Mouse (Mus musculus): ENCODE results near the gene Spire2. TPM values are rescaled to one million over a fixed set of nuclear protein-coding genes. Genes with fewer than 3 reads are reported as not detected.
"Not testable (repeated sequence)": the region's sequence is repeated elsewhere in the genome, so short reads cannot be mapped to it uniquely, and the experiment has no call there.

Spire2 gene
- polyA plus RNA-seq, 2 experiments from 2014 or later, result not detected

DNA sequence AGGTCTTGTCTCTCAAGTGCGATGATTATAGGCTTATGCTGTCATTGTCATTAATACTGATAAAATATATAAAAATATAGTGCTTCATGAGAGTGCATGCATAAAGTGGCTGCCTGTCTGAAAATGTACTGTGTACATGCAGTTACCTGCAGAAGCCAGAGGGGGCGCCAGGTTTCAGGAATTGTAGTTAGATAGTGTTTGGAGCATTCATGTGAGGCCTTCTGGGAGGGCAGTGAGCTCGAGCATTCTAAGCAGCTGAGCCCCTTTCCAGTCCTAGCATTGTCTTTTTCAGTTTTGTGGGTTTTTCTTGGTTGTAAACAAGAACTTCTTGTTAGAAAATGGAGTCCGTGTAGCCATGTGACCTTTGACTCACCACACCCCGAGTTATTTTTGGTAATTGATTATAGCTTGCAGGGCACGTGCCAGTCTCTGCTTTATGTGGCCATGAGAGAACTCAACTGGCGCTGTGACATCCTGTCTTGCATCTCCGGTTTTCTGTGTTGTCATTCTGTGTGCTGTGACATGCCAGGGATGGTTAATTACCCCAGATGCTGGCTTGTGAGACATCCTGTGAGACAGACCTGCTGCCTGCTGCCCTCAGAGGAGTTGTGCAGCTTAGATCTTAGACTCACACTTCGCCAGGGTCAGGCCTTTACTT, 52.5 kb downstream of the Spire2 start:
- peak; percentile 88 for ATAC-seq

GRCm38 (mm10) chr8:123387041-123387440, 54.5 kb downstream of the Spire2 start:
- ATAC-seq, result no peak

DNA sequence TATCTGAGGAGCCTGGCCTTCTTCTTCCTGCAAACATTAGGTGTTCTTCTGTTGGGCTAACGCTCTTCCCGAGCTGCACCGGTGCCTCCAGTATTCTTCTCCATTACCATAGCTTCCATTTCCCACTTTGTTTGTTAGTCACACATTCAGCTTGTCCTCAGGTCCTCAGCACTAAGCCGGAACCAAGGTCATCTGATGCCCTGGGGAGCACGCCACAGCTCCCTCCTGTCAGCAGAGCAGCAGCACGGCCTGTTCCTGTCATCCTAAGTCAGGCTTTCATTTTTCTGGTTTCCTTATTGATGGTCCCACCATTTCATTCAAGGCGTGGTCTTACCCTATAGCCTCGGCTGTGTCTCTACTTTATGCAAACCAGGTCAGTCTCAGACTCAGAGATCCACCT, 55.3 kb downstream of the Spire2 start:
- no peak for ATAC-seq

- no peak for ATAC-seq
These were observed 56.5 kb downstream of the Spire2 start for GRCm38 (mm10) chr8:123389026-123389425.

GRCm38 (mm10) chr8:123398308-123398707, 65.8 kb downstream of the Spire2 start:
- ATAC-seq, result no peak

- ATAC-seq, result no peak
These were observed 69.4 kb downstream of the Spire2 start for GRCm38 (mm10) chr8:123401936-123402335.

GRCm38 (mm10) chr8:123402730-123403326, 70.3 kb downstream of the Spire2 start:
- ATAC-seq, result no peak

DNA sequence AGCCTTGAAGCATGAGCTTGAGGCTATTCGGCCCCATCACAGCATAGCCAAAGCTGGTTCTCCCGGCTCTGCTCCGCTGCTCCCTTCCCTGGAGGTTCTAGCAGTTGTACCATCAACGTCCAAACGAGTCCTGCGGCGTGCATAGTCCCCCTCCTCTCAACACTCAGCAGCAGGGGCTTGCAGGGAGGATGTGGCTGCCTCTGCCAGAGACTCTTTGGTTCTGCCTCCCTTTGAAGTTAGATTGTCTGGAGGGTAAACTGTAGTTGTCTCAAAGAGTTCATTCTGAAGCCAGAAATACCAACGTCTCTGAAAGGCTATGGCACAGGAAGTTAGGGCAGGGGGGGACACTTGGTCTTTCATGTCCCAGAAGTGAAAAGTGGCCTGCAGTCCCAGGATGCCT, 72.0 kb downstream of the Spire2 start:
- ATAC-seq, result peak; percentile 75

- ATAC-seq, result peak; percentile 46
These were observed 74.3 kb downstream of the Spire2 start, which contains the start of gene Mc1r for GRCm38 (mm10) chr8:123406786-123407185. TSS of gene Mc1r (plus strand) at chr8:123407107.

DNA sequence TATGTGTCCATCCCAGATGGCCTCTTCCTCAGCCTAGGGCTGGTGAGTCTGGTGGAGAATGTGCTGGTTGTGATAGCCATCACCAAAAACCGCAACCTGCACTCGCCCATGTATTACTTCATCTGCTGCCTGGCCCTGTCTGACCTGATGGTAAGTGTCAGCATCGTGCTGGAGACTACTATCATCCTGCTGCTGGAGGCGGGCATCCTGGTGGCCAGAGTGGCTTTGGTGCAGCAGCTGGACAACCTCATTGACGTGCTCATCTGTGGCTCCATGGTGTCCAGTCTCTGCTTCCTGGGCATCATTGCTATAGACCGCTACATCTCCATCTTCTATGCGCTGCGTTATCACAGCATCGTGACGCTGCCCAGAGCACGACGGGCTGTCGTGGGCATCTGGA, 75.1 kb downstream of the Spire2 start:
- no peak for ATAC-seq

DNA sequence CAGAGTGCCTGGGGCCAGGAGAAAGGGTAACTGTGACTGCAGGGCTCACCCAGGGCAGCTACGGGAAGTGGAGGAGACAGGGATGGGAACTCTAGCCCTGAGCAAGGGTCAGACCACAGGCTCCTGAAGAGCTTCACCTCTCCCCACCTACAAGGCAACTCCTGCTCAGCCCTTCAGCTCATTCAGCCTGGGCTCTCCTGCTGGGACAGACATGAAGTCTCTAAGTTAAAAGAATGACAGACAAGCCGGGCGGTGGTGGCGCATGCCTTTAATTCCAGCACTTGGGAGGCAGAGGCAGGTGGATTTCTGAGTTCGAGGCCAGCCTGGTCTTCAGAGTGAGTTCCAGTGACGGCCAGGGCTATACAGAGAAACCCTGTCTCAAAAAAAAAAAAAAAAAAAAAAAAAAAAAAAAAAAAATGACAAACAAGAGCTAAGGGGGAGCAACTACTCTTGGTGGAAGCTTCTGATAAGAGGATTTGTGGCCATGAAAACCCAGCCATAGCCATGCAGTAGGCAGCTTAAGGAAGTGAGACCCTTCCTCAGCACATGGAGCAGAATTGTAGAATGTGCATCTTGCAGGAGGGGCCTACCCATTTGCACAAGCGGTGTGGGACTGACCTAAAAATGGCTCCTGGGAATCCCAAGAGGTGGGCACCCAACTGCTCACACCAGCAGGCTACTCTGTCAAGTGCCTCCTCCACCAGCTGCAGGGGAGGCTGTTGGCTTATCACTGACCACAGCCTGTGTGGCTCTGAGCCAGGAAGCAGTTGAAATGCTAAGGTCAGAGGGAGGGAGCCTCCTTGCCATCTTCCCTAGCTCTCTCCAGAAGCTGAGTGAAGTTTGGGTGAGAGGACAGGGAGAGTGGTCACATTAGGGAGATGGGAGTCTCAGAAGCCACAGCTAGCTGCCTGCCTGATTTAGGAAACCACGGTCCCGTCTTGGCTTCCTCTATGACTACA, 76.4 kb downstream of the Spire2 start:
- ATAC-seq, result no peak

DNA sequence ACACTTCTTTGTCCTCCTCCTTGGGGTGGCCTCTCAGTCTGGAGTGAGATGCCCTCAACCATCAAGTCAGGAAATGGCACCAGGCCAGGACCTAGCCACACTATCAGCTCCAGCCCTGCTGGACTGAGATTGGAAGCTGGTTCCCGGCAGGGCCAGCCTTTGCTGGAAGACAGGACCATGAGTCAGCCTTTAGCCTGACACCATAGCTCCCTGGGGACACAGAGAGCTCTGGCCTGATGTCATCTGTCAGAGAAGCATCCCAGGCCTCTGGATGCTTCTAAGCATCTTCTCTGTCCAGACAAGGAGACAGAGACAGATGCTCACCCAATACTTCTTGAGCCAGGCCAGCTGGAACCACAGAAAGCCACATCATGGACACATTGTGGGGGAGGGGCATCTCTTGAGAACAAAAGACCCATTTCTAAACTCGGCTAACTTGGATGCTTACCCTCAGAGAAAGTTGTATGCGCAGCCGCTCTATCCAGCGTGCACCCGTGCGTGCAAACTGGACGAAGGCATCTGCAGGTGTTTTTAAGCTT, 77.6 kb downstream of the Spire2 start:
- no peak for ATAC-seq

DNA sequence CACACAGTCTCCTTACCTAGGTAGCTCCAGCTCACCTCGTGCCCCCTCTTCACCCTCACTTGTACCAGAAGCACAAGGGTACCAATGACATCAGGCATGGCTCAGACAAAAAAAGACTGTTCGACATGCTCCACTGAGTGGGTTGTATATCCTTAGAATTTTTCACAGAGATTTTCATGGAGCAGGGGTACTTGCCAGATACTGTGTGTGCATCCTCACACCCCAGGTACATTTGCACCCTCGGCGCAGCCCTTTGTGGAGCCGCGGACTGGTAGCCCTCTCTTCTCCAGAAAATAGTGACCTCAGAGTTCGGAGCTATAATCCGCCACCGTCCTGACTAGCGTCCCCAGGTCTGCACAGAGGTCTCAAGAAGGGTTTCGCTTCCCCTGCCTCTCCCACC, 78.3 kb downstream of the Spire2 start:
- ATAC-seq, result no peak

DNA sequence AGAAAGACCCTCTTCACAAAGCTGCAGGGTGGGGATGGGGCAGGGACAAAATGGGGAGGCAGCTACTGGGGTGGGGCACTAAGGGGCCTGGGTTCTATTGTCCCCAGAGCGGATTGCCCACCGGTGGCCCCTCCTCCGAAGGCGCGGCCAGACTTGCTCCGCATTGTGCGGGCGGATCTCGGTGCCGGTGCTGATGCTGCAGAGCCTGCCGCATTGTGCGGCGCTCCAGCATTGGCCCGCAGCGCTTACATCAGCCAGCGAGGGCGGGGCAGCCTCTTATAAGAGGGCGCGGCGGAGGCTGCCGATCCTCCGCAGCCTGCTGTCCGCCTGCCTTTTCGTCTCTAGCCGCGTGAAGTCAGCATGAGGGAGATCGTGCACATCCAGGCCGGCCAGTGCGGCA, 78.7 kb downstream of the Spire2 start, which contains the start of gene Tubb3:
Gene Tubb3, plus strand, starts transcription at position 179 of the 400 bp plus-strand sequence.
- peak; percentile 62 for ATAC-seq

- no peak for ATAC-seq
These were observed 79.3 kb downstream of the Spire2 start for GRCm38 (mm10) chr8:123411781-123412327.

DNA sequence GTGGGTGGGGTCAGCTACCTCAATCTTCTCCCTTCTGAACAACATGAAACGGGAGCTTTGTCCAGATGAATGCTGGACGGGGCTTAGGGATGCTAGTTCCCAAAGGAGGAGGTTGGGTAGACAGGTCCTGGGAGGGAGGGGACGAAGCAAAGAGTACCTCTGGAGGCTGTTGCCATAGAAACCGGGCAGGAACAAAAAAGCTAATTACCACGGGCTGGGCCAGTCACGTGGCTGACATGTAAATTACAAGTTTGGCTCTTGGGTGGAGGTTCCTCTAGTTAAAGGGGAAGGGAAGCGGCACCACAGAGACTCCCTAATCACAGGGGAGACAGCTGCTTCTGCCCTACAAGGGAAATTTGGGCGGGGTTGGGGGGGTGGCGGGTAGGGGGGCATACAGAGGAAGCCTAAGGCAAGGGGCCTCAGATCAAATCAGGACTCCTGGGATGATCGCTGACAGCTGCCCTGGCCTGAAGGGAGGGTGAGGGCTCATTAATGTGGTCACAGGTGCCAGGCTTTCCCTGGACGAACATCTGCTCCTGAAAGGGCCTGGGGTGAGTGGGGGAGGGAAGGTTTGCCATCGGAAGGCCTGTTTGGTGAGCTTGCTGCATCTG, 80.2 kb downstream of the Spire2 start:
- peak; percentile 53 for ATAC-seq

DNA sequence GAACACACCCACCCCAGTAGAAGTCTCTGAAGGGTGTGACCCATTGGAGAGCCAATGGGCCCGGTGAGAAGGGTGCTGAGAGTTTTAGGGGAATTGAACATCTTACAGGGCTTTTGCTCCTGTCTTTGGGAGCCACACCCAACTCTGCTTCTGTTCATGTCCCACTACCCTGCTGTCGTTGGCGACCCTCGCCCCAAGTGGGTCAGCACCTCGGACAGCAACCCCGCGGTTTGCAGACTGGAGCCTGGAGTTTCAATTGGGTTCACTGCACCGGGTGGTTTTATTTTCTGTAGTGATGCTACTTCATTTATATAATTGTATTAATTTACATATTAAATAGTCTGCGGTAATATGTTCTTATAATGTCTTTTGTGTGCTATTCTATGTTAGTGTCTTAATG, 81.7 kb downstream of the Spire2 start:
- ATAC-seq, result no peak

DNA sequence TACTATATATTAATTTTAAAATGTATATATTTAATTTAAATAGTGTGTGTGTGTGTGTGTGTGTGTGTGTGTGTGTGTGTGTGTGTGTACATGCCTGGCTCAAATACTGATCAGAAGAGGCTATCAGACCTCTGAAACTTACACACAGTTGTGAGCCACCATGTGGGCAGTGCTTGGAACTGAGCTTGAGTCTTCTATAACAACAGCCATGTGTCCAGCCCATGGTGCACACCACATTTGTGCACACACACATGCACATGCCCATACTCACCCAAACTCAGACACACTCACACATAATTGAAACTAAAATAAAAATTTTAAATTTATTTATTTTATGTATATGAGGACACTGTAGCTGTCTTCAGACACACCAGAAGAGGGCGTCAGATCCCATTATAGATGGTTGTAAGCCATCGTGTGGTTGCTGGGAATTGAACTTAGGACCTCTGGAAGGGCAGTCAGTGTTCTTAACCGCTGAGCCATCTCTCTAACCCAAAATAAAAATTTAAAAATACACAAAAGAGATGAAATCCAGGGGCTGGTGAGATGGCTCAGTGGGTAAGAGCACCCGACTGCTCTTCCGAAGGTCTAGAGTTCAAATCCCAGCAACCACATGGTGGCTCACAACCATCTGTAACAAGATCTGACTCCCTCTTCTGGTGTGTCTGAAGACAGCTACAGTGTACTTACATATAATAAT, 82.6 kb downstream of the Spire2 start:
- not testable (repeated sequence) for ATAC-seq

DNA sequence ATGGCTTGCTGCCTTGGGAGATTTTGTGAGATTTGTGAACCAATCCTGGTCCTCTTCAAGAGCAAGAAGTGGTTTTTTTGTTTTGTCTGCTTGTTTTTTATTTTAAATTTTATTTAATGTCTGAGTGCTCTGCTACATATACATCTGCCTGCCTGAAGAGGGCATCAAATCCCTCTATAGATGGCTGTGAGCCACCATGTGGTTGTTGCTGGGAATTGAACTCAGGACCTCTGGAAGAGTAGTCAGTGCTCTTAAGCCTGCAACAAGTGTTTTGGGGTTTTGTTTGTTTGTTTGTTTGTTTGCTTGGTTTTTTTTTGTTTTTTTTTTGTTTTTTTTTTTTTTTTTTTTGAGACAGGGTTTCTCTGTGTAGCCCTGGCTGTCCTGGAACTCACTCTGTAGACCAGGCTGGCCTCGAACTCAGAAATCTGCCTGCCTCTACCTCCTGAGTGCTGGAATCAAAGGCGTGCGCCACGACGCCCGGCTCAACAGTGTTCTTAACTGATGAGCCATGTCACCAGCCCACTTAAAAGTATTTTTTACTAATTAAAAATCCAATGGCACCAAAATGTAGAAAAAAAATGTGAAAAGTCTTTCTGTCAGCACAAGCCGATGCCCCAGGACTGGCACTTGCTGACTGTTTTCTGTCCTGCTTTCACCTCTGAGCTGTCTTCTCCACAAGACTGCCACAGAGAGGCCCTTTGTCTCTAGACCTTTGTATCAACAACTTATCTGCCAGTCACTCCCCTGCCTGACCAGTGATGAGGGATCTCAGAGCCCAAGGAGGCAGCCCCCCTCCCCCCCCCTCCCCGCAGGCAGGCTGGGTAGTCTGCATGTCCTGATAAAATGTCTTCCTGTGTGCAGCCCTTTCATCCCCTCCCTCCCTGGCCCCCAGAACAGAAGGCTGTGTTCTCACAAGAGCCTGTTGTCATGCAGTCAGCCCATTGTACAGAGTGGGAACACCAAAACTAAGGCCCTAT, 83.7 kb downstream of the Spire2 start:
- ATAC-seq, result no peak

GRCm38 (mm10) chr8:123416944-123417555, 84.5 kb downstream of the Spire2 start:
- no peak for ATAC-seq

Data from CD4-positive, CD25-positive, alpha-beta regulatory T cell, adult 4 months (primary cell).